Mouse (Mus musculus) bone marrow macrophage, adult 2 months (primary cell): Measurements from ENCODE around the gene Upf3b. TPM values are rescaled to one million over a fixed set of nuclear protein-coding genes. Genes with fewer than 3 reads are reported as not detected.
"Not testable (repeated sequence)": the region's sequence is repeated elsewhere in the genome, so short reads cannot be mapped to it uniquely, and the experiment has no call there.

ENCODE experiments used
- H3K27ac ChIP-seq: 2 replicates; pipeline ENCODE4 v1.5.1; 2012; ENCODE audit warnings: low read depth, low read length; ENCODE audit not compliant: insufficient read depth
- H3K4me1 ChIP-seq: 2 replicates; pipeline ENCODE4 v1.6.1; 2012; ENCODE audit warnings: low read length; ENCODE audit not compliant: control insufficient read depth, insufficient read depth
- H3K4me3 ChIP-seq: 2 replicates; pipeline ENCODE4 v1.5.1; 2012; ENCODE audit warnings: mild to moderate bottlenecking, low read length, moderate library complexity; ENCODE audit not compliant: insufficient read depth
- CTCF ChIP-seq: IDR thresholded peaks from 2 replicates; pipeline ENCODE4 v1.5.1; 2012; ENCODE audit warnings: low read depth, mild to moderate bottlenecking, low read length, moderate library complexity
- POLR2A ChIP-seq: IDR thresholded peaks from 2 replicates; pipeline ENCODE4 v1.6.1; 2012; ENCODE audit warnings: mild to moderate bottlenecking, low read depth, low read length, borderline replicate concordance
- polyA plus RNA-seq: library from polyadenylated mRNA; stranded (reverse); fragments of >200 nt; gene quantifications from 2 replicates; pipeline ENCODE4 v1.2.4, GENCODE M21; 2012; ENCODE audit not compliant: missing spikeins, insufficient read depth, insufficient read length

The Upf3b gene
- polyA plus RNA-seq, 1 experiment = 27.6 TPM

DNA sequence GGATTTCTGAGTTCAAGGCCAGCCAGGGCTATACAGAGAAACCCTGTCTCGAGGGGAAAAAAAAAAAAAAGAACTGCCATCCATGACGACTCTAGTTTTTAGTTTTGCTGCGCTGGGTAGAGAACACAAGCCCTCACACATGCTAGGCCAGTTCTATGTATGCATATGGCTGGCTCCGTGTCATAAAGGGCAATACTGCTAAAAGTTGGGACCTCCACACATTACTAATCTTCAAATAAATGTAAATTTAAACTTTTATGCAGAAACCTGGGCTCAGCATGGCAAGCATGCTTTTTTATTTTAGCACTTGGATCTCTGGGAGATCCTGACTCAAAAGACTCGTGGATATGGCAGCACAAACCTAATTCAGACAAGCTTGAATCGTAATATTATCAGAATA, 28.9 kb downstream of the Upf3b start:
- Histone ChIP-seq H3K4me3 (no peak overlapping the region), H3K27ac (no peak overlapping the region), H3K4me1 (no peaks in the 10 kb centered on the region)
- TF ChIP-seq CTCF (no peak), POLR2A (no peak)

DNA sequence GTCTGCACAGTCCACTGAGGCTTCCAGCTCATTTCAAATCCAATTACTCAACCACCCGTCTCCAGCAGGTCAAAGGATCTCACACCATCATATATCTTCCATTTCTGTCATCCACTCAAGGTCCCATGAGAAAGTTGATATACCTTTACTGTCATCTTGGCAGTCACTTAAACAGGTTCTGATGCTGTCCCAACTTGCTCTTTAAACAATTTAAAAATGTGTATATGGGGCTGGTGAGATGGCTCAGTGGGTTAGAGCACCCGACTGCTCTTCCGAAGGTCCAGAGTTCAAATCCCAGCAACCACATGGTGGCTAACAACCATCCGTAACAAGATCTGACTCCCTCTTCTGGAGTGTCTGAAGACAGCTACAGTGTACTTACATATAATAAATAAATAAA, 29.8 kb downstream of the Upf3b start:
- not testable (repeated sequence) for H3K4me1 ChIP-seq, H3K4me3 ChIP-seq, H3K27ac ChIP-seq

DNA sequence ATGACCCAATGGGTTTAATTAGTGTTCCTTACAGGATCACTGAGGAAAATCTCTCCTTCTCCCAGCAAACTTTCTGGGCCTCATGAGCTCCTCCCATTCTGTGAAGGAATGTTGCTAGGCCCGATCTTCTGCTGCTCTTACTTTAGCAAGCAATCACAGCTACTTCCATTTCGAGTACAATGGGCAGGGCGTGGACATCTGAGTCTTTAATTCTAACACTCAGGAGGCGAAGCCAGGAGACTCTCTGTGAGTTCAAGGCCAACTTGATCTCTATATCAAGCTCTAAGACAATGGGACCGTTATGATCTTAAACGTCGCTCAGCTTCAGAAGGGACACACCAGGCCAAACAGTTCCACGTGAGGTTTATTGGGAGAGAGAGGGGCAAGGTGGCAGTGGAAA, 33.5 kb downstream of the Upf3b start:
- H3K4me3 ChIP-seq = no peak overlapping the region
- no peak overlapping the region for H3K27ac ChIP-seq
- H3K4me1 ChIP-seq = no peaks in the 10 kb centered on the region
- TF ChIP-seq CTCF (no peak), POLR2A (no peak)

DNA sequence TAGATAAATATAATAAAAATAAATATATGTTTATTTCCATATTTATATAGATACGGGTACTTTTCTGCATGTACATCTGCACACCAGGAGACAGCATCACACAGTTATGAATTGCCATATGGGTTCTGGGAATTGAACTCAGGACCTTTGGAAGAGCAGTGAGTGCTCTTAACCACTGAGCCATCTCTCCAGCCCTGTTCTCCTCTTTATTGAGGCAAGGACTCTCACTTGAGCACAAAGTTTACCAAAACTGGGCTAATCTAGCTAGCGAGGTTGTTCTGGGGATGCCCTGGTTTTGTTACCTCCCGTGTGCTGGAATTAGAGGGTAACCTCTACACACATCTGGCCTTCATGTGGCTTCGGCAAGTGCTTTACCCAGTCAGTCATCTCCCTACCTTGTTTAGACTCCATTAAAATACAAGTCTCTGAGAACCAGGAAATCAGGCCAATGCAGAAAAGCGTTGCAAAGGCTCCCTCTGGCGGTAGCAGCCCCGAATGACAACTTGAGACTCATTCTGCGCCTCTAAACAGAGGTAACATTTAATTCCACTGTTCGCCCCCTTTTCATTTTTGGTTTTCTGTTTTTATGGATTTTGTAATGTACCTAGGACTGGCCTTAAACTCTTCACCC, 35.7 kb downstream of the Upf3b start:
- no peak overlapping the region for H3K4me3 ChIP-seq
- H3K27ac ChIP-seq = no peak overlapping the region
- peaks cover under 1% of the 10 kb centered on the region; the same call in 1 of the 2 replicates for H3K4me1 ChIP-seq
- TF ChIP-seq POLR2A = no peak
- TF ChIP-seq CTCF = peak; percentile 61

DNA sequence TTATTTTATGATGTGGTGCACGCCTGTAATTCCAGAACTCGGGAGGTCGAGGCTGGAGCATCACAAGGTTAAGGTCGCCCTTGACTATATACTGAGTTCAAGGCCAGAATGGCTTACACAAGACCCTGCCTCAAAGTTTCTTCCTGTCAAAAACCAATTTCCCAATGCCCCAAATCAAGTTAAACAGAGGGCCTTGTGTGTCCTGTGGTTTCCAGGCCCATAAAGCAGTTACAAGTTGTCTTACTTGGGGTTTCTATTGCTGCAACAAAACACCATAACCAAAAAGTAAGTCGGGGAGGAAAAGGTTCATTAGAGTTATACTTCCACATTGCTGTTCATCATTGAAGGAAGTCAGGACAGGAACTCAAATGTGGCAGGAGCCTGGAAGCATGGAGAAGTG, 41.4 kb downstream of the Upf3b start:
- peaks cover 9% of the 10 kb centered on the region for H3K4me1 ChIP-seq
- H3K4me3 ChIP-seq = no peak overlapping the region
- TF ChIP-seq CTCF = no peak
- no peak for TF ChIP-seq POLR2A
- no peak overlapping the region for H3K27ac ChIP-seq

DNA sequence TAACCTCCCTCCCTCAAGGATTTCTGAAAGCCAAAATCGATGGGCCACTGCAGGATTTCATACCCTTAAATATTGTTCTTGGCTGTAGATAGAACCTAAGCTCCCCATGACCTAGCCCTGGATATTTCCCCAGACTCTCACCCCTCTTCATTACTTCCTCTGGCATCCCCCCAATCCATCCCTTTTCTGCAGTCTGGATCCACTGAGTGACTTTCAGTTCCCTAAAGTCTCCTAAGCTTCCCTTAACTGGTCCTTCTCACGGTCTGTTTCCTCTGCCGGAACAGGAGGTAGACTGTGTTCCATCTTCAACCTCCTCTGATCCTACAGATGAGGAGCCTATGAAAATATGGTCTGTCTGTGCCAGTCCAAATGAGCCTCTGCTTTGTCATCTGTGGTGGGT, 42.8 kb downstream of the Upf3b start:
- H3K4me1 ChIP-seq = peaks cover 9% of the 10 kb centered on the region
- no peak overlapping the region for H3K27ac ChIP-seq
- TF ChIP-seq CTCF (no peak), POLR2A (no peak)
- no peak overlapping the region for H3K4me3 ChIP-seq

DNA sequence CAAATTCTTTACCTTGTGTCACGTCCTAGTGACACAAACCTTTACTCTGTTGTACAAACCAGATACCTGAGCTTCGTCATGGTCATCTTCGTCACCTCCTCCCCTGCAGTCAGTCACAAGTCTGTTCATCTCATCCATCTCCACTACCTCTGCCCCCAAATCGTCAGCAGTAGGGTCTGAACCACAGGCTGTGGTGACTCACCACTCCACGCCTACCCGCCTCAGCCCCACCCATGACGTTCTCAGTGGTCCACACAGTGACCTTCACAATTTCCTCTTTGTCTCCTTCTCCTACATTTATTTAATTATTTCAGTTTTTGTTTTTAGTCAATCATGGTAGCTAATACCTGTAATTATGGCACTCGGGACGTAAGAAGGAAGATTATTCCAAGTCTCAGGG, 46.2 kb downstream of the Upf3b start:
- Histone ChIP-seq H3K4me1 (peaks cover 5% of the 10 kb centered on the region; the same call in 1 of the 2 replicates), H3K4me3 (no peak overlapping the region), H3K27ac (no peak overlapping the region)
- no peak for TF ChIP-seq CTCF
- TF ChIP-seq POLR2A = no peak

DNA sequence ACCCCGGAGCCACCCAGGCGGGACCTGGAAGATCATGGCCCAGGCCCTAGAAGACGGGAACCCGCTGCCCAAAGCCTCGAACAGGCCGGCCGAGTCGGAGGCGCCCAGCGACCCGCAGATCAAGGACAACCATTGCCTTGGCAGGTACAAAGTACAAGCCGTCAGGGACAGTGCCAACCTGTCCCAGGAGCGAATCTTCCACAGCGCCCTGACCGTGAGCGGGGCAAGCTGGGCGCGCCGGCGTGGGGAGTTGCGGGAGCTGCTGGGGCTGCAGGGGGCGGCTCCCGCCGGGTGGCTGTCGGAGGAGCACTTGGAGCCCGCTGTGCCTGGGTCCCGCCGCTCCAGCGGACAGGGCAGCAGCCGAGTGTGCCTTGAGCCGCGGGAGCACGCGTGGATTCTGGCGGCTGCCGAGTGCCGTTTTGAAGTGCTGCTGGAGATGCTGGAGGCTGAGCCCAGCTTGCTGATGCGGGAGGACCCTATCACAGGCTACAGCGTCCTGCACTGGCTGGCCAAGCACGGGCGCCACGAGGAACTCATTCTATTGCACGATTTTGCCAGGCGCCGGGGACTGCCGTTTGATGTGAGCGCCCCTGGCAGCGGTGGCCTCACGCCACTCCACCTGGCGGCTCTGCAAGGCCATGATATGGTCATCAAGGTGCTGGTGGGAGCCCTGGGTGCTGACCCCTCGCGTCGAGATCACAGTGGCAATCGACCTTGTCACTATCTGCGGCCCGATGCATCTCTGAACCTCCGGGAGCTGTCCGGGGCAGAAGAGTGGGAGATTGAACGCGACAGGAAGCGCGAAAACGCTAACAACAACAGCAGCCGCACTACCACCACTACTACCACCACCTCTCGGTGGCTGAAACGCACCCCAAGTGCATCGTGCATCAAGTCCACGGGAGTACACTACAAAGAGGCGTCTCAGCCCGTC, 61.0 kb downstream of the Upf3b start:
- Histone ChIP-seq H3K4me3 (peak overlapping the region; percentile 40), H3K4me1 (no peaks in the 10 kb centered on the region), H3K27ac (no peak overlapping the region)
- no peak for TF ChIP-seq CTCF
- no peak for TF ChIP-seq POLR2A

DNA sequence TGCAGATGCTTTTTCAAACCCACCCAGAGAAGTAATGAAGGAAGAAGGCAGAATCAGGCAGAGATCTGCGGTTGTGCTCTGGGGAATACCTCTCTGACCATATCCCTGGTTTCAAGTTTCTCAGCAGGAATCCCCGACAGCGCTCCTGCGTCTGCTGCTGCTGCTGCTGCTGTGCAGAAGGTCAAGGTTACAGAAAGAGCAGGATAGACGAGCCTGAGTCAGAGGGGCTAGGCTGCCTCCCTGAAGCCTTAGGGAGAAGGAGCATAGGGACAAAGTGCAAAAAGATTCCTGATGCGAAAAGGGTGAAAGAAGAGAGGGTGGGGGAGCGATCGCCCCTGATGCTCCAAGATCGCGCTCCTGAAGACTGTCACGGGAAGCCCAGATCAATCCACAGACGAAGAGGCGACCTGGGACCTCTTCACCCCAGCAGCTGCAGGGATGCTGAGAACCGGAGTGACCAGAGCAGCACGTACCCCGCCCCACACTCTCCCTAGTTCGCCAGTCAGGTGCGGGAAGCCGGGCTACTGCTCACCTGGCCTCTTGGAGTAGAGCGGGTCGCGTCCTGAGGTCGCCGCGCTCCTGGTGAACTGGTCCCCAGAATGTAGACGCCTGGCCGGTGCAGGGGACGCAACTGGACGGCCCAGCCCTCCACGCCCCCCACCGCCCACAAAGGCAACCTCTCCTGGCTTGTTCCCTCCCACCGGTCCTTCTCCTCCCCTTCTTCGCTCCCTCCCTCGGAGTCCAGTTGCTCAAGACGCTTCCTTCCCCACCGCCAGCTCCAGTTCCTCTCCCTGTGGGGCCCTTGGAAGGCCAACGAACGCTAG, 61.8 kb downstream of the Upf3b start, which contains the start of gene Sowahd:
Sowahd (plus strand) TSS at position 780 of the 824 bp plus-strand sequence.
- TF ChIP-seq POLR2A = no peak
- Histone ChIP-seq H3K27ac (no peak within 1 kb of the TSS), H3K4me1 (no peaks in the 10 kb centered on the region), H3K4me3 (peak within 1 kb of the TSS; percentile 40)
